Mouse (Mus musculus) small intestine, adult 2 months (tissue): ENCODE measurements around the gene Grwd1.

Experiments used
- CTCF ChIP-seq: fragments of 200-500 bp; IDR thresholded peaks from 2 replicates; pipeline ENCODE4 v1.5.1; 2012; ENCODE audit warnings: low read depth, mild to moderate bottlenecking, control low read depth, inconsistent platforms, low read length, moderate library complexity, mixed read lengths; ENCODE audit not compliant: insufficient replicate concordance, insufficient read length; ENCODE audit errors: extremely low read depth
- POLR2A ChIP-seq: fragments of 200-500 bp; IDR thresholded peaks from 2 replicates; pipeline ENCODE4 v1.6.1; 2012; ENCODE audit warnings: low read depth, mild to moderate bottlenecking, control low read depth, inconsistent platforms, low read length, moderate library complexity

DNA sequence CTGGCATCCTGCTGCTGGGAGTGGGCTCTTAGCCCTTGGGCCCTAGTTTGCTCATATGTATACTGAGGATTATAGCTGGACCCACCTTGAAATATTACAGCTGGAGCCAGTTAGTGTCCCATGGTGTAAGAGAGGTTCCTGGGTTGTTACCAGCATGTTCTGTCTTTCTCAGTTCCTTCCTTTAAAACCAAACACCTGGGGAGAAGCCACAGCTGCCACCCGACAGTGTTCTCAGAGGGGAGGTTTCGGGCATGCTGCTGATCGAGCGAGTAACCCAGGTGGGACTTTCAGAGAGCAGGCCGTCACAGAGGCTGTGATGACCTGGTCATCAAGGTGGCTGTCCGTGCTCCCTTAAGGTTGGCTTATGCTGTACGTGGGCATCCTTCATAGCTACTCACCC, 46.2 kb upstream of the Grwd1 start:
- no peak for TF ChIP-seq CTCF
- no peak for TF ChIP-seq POLR2A
